Mouse (Mus musculus): ENCODE results near the gene Scgb2b27.
"Not testable (repeated sequence)": the region's sequence is repeated elsewhere in the genome, so short reads cannot be mapped to it uniquely, and the experiment has no call there.

Scgb2b27 gene

DNA sequence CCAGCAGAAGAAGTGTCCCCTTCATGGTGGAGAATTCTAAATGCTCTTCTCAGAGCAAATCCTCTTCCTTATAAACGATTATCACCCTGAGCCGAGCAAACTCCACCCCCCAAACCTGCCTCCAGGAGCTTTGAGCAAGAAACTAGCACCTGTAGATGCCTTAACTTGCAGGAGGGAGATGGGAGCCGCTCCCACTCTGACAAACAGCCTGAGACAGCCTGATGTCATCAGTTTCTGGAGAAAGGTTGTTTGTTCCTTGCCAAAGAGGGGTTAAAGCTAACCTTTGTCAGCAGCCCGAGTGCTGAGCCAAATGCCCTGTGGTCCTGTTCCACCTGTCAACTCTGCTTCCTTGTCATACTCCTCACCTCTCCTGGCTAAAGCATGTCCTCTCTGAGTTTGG is at the start of gene Scgb2b27:
Gene Scgb2b27, minus strand, starts transcription at position 101 of the 400 bp plus-strand sequence.
- in situ Hi-C loops (cut with MseI, MboI), result no loop called here

GRCm38 (mm10) chr7:34036076-34036815 is 22.5 kb upstream of the Scgb2b27 start:
- in situ Hi-C loops (cut with MseI, MboI), result not testable (repeated sequence)

GRCm38 (mm10) chr7:34034579-34034978 is 20.8 kb upstream of the Scgb2b27 start:
- in situ Hi-C loops (cut with MseI, MboI), result not testable (repeated sequence)

- in situ Hi-C loops (cut with MseI, MboI), result no loop called here
Measured at GRCm38 (mm10) chr7:34030026-34030425, 16.3 kb upstream of the Scgb2b27 start.

- in situ Hi-C loops (cut with MseI, MboI), result not testable (repeated sequence)
Measured at GRCm38 (mm10) chr7:34027202-34027601, 13.5 kb upstream of the Scgb2b27 start.

DNA sequence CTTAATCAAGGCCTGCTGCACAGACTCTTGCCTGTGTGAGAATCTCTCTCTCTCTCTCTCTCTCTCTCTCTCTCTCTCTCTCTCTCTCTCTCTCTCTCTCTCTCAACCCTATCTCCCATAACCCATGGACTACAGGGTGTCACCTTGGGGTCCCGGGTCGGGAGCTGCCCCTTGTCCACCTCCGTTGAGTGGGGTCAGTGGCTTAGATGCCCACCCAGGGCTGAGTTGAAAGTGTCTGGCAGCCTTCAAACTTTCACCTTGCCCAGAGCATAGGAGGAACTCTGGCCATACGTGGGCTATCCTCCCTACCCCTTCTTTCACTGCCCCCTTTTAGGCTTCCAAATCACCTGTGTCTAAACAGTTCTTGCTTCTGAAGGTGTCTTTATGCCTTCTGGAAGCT is 11.9 kb upstream of the Scgb2b27 start:
- in situ Hi-C loops (cut with MseI, MboI), result no loop called here

GRCm38 (mm10) chr7:34021183-34021582 is 7.4 kb upstream of the Scgb2b27 start, which contains the start of gene Scgb1b27:
Scgb1b27 (plus strand) TSS chr7:34021483.
- in situ Hi-C loops (cut with MseI, MboI), result not testable (repeated sequence)

DNA sequence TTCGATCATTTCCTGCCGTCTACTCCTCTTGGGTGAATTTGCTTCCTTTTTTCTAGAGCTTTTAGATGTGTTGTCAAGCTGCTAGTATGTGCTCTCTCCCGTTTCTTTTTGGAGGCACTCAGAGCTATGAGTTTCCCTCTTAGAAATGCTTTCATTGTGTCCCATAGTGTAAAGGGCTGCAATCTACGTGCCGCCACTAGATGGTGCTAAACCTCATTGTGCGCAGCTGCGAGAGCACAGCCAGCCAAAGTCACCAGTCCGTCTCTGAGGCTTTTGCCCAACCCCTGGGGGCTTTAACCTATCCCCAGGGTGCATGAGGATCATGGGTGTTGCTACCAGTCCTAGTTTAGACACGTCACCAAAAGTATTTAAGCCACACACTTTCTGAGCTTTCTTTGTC is 31.5 kb downstream of the Scgb2b27 start:
- in situ Hi-C loops (cut with MseI, MboI), result not testable (repeated sequence)
